Mouse (Mus musculus): ENCODE measurements around the gene Galc.

GRCm38 (mm10) chr12:98307179-98307915 is 48.1 kb upstream of the Galc start:
- TF ChIP-seq CTCF (IDR thresholded peaks at IDR 0.05; ENCODE audit: insufficient read depth, low read depth, low read length) = no peak
- TF ChIP-seq POLR2A (IDR thresholded peaks at IDR 0.05; ENCODE audit: insufficient read depth, low read depth, low read length) = no peak
